Comparison of ENCODE assay signal across 8 mouse cellular contexts in genomic region chr10:128524111-128524731, GRCm38 (mm10). TPM values are rescaled to one million over a fixed set of nuclear protein-coding genes. Genes with fewer than 3 reads are reported as not detected.
A peak's percentile ranks its signal among the peaks of the same experiment; 100 is the strongest.
DNase-seq lines count a peak whose midpoint lies in the region; ATAC-seq lines count a peak whose summit lies in the region.

No protein-coding gene starts in this region.

- H3K27me3 ChIP-seq in heart, embryonic 12.5 days (replicated peaks) = no peaks in the 10 kb centered on the region
- H3K27me3 ChIP-seq in hindbrain, embryonic 10.5 days (ENCODE audit: insufficient read depth, poor library complexity, severe bottlenecking) = peaks cover 85% of the 10 kb centered on the region

- intact Hi-C loops in heart, postnatal 25 days (cut with DNase I) = no loop called here
- intact Hi-C loops in left cerebral cortex, postnatal 36 days (cut with DNase I) = no loop called here

- 14% methylated on average over 11 of the region's 11 CpGs for WGBS in heart, embryonic 12.5 days
- 4% methylated on average over 11 of the region's 11 CpGs for WGBS in hindbrain, embryonic 10.5 days

- peak overlapping the region; percentile 81 for H3K9ac ChIP-seq in heart, embryonic 12.5 days

- no peak for DNase-seq in heart, postnatal 25 days (ENCODE audit: low spot score)
- DNase-seq in MN1 (ENCODE audit: low spot score) = peak; percentile 70
- DNase-seq in hindbrain, embryonic 10.5 days (ENCODE audit: low spot score) = no peak
- peak; percentile 21 for DNase-seq in lung, postnatal 36 days
- peak; percentile 55 for DNase-seq in thymus, postnatal 4 days
- DNase-seq in left cerebral cortex, postnatal 36 days (ENCODE audit: low spot score in 2 of 2) = no peak
- no peak for DNase-seq in kidney, postnatal 10 days

- H3K4me1 ChIP-seq in heart, embryonic 12.5 days (replicated peaks) = peaks cover 9% of the 10 kb centered on the region
- peaks cover 29% of the 10 kb centered on the region for H3K4me1 ChIP-seq in hindbrain, embryonic 10.5 days (replicated peaks)

- no peak for ATAC-seq in heart, embryonic 12.5 days (ENCODE audit: insufficient number of reproducible peaks, low FRiP score)

- peak overlapping the region; percentile 88 for H3K4me2 ChIP-seq in heart, embryonic 12.5 days

- H3K4me3 ChIP-seq in heart, embryonic 12.5 days = peak overlapping the region; percentile 68
- peak overlapping the region; percentile 92 for H3K4me3 ChIP-seq in hindbrain, embryonic 10.5 days

- H3K27ac ChIP-seq in heart, embryonic 12.5 days (ENCODE audit: poor library complexity, severe bottlenecking) = 0 out of 2 replicates have a peak overlapping the region, but pooled peaks have one; percentile 65
- peak overlapping the region; percentile 86 for H3K27ac ChIP-seq in hindbrain, embryonic 10.5 days

- peaks cover 29% of the 10 kb centered on the region for H3K36me3 ChIP-seq in heart, embryonic 12.5 days
- H3K36me3 ChIP-seq in hindbrain, embryonic 10.5 days = peaks cover 11% of the 10 kb centered on the region

- H3K9me3 ChIP-seq in heart, embryonic 12.5 days (replicated peaks) = no peaks in the 10 kb centered on the region
- H3K9me3 ChIP-seq in hindbrain, embryonic 10.5 days = no peaks in the 10 kb centered on the region

RNA-seq across cellular contexts. Expression of gene Esyt1, which starts 1.4 kb away (rescaled TPM):
- polyA plus RNA-seq in heart, embryonic 12.5 days (2016; fragmentation: Nextera tagmentation; extraction: Ambion mirVana) = 25.0 and 26.5 TPM in 2 replicates
- total RNA-seq in heart, postnatal 25 days (2021) = 10 to 100 TPM; 16.8 to 19.0 TPM
- 20.2 and 22.0 TPM in 2 replicates for polyA plus RNA-seq in hindbrain, embryonic 10.5 days (2016; fragmentation: Nextera tagmentation; extraction: Ambion mirVana)
- total RNA-seq in left cerebral cortex, postnatal 36 days (2021) = 1 to 10 TPM; 8.5 to 9.0 TPM

RNA-seq across cellular contexts. Expression of gene Zc3h10, which starts 23.4 kb away (rescaled TPM):
- 10.2 and 11.9 TPM in 2 replicates for polyA plus RNA-seq in heart, embryonic 12.5 days (2016; fragmentation: Nextera tagmentation; extraction: Ambion mirVana)
- 1 to 10 TPM; 7.6 to 9.1 TPM for total RNA-seq in heart, postnatal 25 days (2021)
- 16.9 and 19.9 TPM in 2 replicates for polyA plus RNA-seq in hindbrain, embryonic 10.5 days (2016; fragmentation: Nextera tagmentation; extraction: Ambion mirVana)
- total RNA-seq in left cerebral cortex, postnatal 36 days (2021) = 10 to 100 TPM; 14.2 to 15.0 TPM

RNA-seq across cellular contexts. Expression of gene Rpl41, which starts 24.9 kb away (rescaled TPM):
- 2,275 and 2,341 TPM in 2 replicates for polyA plus RNA-seq in heart, embryonic 12.5 days (2016; fragmentation: Nextera tagmentation; extraction: Ambion mirVana)
- total RNA-seq in heart, postnatal 25 days (2021) = 1,000 to 10,000 TPM; 1,495 to 1,582 TPM
- polyA plus RNA-seq in hindbrain, embryonic 10.5 days (2016; fragmentation: Nextera tagmentation; extraction: Ambion mirVana) = 2,868 and 3,332 TPM in 2 replicates
- total RNA-seq in left cerebral cortex, postnatal 36 days (2021) = 1,000 to 10,000 TPM; 1,491 to 1,683 TPM

RNA-seq across cellular contexts. Expression of gene Myl6b, which starts 25.7 kb away (rescaled TPM):
- 3.0 and 4.0 TPM in 2 replicates for polyA plus RNA-seq in heart, embryonic 12.5 days (2016; fragmentation: Nextera tagmentation; extraction: Ambion mirVana)
- 1 to 10 TPM; 2.5 to 2.9 TPM for total RNA-seq in heart, postnatal 25 days (2021)
- 2.8 TPM in 2 replicates for polyA plus RNA-seq in hindbrain, embryonic 10.5 days (2016; fragmentation: Nextera tagmentation; extraction: Ambion mirVana)
- 10 to 100 TPM; 26.3 to 27.0 TPM for total RNA-seq in left cerebral cortex, postnatal 36 days (2021)

RNA-seq across cellular contexts. Expression of gene Myl6, which starts 30.3 kb away (rescaled TPM):
- 1,237 and 1,275 TPM in 2 replicates for polyA plus RNA-seq in heart, embryonic 12.5 days (2016; fragmentation: Nextera tagmentation; extraction: Ambion mirVana)
- total RNA-seq in heart, postnatal 25 days (2021) = 100 to 1,000 TPM; 294 to 314 TPM
- 866 and 958 TPM in 2 replicates for polyA plus RNA-seq in hindbrain, embryonic 10.5 days (2016; fragmentation: Nextera tagmentation; extraction: Ambion mirVana)
- 100 to 1,000 TPM; 547 to 629 TPM for total RNA-seq in left cerebral cortex, postnatal 36 days (2021)

Comparison
In these comparisons a context has a peak if more than half of its experiments do, and no peak if none do; other contexts are left out.
1. DNase-seq: peak in MN1 (single experiment), lung, postnatal 36 days (single experiment) and thymus, postnatal 4 days (single experiment); none in heart, postnatal 25 days (single experiment), hindbrain, embryonic 10.5 days (single experiment), left cerebral cortex, postnatal 36 days (0 of 2) and kidney, postnatal 10 days (single experiment).